In genomic region chr11:69920266-69921031, GRCm38 (mm10) we compare ENCODE assay signal across 8 mouse cellular contexts. TPM values are rescaled to one million over a fixed set of nuclear protein-coding genes. Genes with fewer than 3 reads are reported as not detected.
A peak's percentile ranks its signal among the peaks of the same experiment; 100 is the strongest.
DNase-seq lines count a peak whose midpoint lies in the region; ATAC-seq and TF ChIP-seq lines count a peak whose summit lies in the region.

No protein-coding gene starts in this region.

- no peaks in the 10 kb centered on the region for H3K9me3 ChIP-seq in erythroblast, embryonic 14.5 days (ENCODE audit: control insufficient read depth, low read length)
- no peaks in the 10 kb centered on the region for H3K9me3 ChIP-seq in kidney, embryonic 15.5 days (replicated peaks)

- peak; percentile 45 for DNase-seq in 3T3-L1 (ENCODE audit: low read depth, low spot score)
- peak; percentile 37 for DNase-seq in brain, embryonic 14.5 days (ENCODE audit: low read depth)
- peak; percentile 86 for DNase-seq in testis, postnatal 10 days (ENCODE audit: low spot score)

- peak overlapping the region; percentile 96 for H3K4me3 ChIP-seq in erythroblast, embryonic 14.5 days (replicated peaks)
- peak overlapping the region; percentile 76 for H3K4me3 ChIP-seq in kidney, embryonic 15.5 days (replicated peaks)

- H3K4me2 ChIP-seq in kidney, embryonic 15.5 days = peak overlapping the region; percentile 89

- peaks cover 45% of the 10 kb centered on the region for H3K36me3 ChIP-seq in erythroblast, embryonic 14.5 days (ENCODE audit: control insufficient read depth)
- H3K36me3 ChIP-seq in kidney, embryonic 15.5 days = peaks cover 37% of the 10 kb centered on the region

- H3K9ac ChIP-seq in kidney, embryonic 15.5 days = peak overlapping the region; percentile 96

- H3K4me1 ChIP-seq in erythroblast, embryonic 14.5 days (ENCODE audit: control insufficient read depth) = peaks cover 78% of the 10 kb centered on the region
- H3K4me1 ChIP-seq in kidney, embryonic 15.5 days = peaks cover 42% of the 10 kb centered on the region

- no peak for TF ChIP-seq CTCF in brain, embryonic 14.5 days (IDR thresholded peaks at IDR 0.05; ENCODE audit: borderline replicate concordance, extremely low read depth, insufficient read depth, insufficient read length)

- no peak for ATAC-seq in erythroblast, adult 5-6 weeks (replicated peaks; ENCODE audit: low FRiP score, poor library complexity, severe bottlenecking)
- peak; percentile 2 for ATAC-seq in granulocyte monocyte progenitor cell, adult 5-6 weeks (replicated peaks; ENCODE audit: poor library complexity, severe bottlenecking)
- peak; percentile 9 for ATAC-seq in kidney, embryonic 15.5 days (replicated peaks; ENCODE audit: low FRiP score)
- ATAC-seq in megakaryocyte, adult 5-6 weeks (ENCODE audit: poor library complexity, severe bottlenecking) = peak; percentile 1; the same call in 1 of the 2 replicates

- WGBS in kidney, embryonic 15.5 days = under 1% methylated on average over 64 of the region's 65 CpGs

- peak overlapping the region; percentile 100 for H3K27ac ChIP-seq in kidney, embryonic 15.5 days

- no peak for TF ChIP-seq POLR2A in brain, embryonic 14.5 days (IDR thresholded peaks at IDR 0.05; ENCODE audit: borderline replicate concordance, extremely low read depth, insufficient read depth, insufficient read length, poor library complexity, severe bottlenecking)

- H3K27me3 ChIP-seq in erythroblast, embryonic 14.5 days (ENCODE audit: control insufficient read depth) = no peaks in the 10 kb centered on the region
- no peaks in the 10 kb centered on the region for H3K27me3 ChIP-seq in kidney, embryonic 15.5 days

RNA-seq across cellular contexts. Expression of gene Eif5a, which starts 1.3 kb away (rescaled TPM):
- polyA plus RNA-seq in erythroblast, embryonic 14.5 days (2012) = 295 and 310 TPM in 2 replicates
- total RNA-seq in erythroblast, adult 5-6 weeks (2015; ENCODE audit: low replicate concordance) = 340 and 374 TPM in 2 replicates
- total RNA-seq in erythroblast, adult 5-6 weeks (2017; ENCODE audit: low replicate concordance) = 154 and 205 TPM in 2 replicates
- 727 and 821 TPM in 2 replicates for polyA plus RNA-seq in brain, embryonic 14.5 days (2012; rRNA removed)
- 1,453 and 1,476 TPM in 2 replicates for total RNA-seq in granulocyte monocyte progenitor cell, adult 5-6 weeks (2014; fragmentation: Nextera tagmentation)
- 890 and 976 TPM in 2 replicates for total RNA-seq in granulocyte monocyte progenitor cell, adult 5-6 weeks (2017)
- 1,729 and 1,795 TPM in 2 replicates for polyA plus RNA-seq in kidney, embryonic 15.5 days (2015; fragmentation: Nextera tagmentation; extraction: Ambion mirVana)
- 575 and 614 TPM in 2 replicates for total RNA-seq in megakaryocyte, adult 5-6 weeks (2015)
- 561 and 596 TPM in 2 replicates for total RNA-seq in megakaryocyte, adult 5-6 weeks (2017)

RNA-seq across cellular contexts. Expression of gene Gps2, which starts 6.8 kb away (rescaled TPM):
- polyA plus RNA-seq in erythroblast, embryonic 14.5 days (2012) = 90.4 and 109 TPM in 2 replicates
- 69.0 and 102 TPM in 2 replicates for total RNA-seq in erythroblast, adult 5-6 weeks (2015; ENCODE audit: low replicate concordance)
- total RNA-seq in erythroblast, adult 5-6 weeks (2017; ENCODE audit: low replicate concordance) = 52.9 and 63.3 TPM in 2 replicates
- 80.8 and 109 TPM in 2 replicates for polyA plus RNA-seq in brain, embryonic 14.5 days (2012; rRNA removed)
- total RNA-seq in granulocyte monocyte progenitor cell, adult 5-6 weeks (2014; fragmentation: Nextera tagmentation) = 71.5 and 99.8 TPM in 2 replicates
- 47.1 and 58.2 TPM in 2 replicates for total RNA-seq in granulocyte monocyte progenitor cell, adult 5-6 weeks (2017)
- 77.8 and 86.2 TPM in 2 replicates for polyA plus RNA-seq in kidney, embryonic 15.5 days (2015; fragmentation: Nextera tagmentation; extraction: Ambion mirVana)
- total RNA-seq in megakaryocyte, adult 5-6 weeks (2015) = 140 and 156 TPM in 2 replicates
- total RNA-seq in megakaryocyte, adult 5-6 weeks (2017) = 56.4 and 64.9 TPM in 2 replicates

RNA-seq across cellular contexts. Expression of gene Ybx2, which starts 15.1 kb away (rescaled TPM):
- polyA plus RNA-seq in erythroblast, embryonic 14.5 days (2012) = 0.29 and 0.38 TPM in 2 replicates
- total RNA-seq in erythroblast, adult 5-6 weeks (2015; ENCODE audit: low replicate concordance) = not detected in 2 replicates
- total RNA-seq in erythroblast, adult 5-6 weeks (2017; ENCODE audit: low replicate concordance) = 5.0 TPM in 1 of 2 replicates, not detected in the other
- 45.0 and 67.9 TPM in 2 replicates for polyA plus RNA-seq in brain, embryonic 14.5 days (2012; rRNA removed)
- not detected in 2 replicates for total RNA-seq in granulocyte monocyte progenitor cell, adult 5-6 weeks (2014; fragmentation: Nextera tagmentation)
- 2.1 TPM in 1 of 2 replicates, not detected in the other for total RNA-seq in granulocyte monocyte progenitor cell, adult 5-6 weeks (2017)
- 6.3 and 7.5 TPM in 2 replicates for polyA plus RNA-seq in kidney, embryonic 15.5 days (2015; fragmentation: Nextera tagmentation; extraction: Ambion mirVana)
- not detected in 2 replicates for total RNA-seq in megakaryocyte, adult 5-6 weeks (2015)
- not detected in 2 replicates for total RNA-seq in megakaryocyte, adult 5-6 weeks (2017)

RNA-seq across cellular contexts. Expression of gene Neurl4, which starts 19.6 kb away (rescaled TPM):
- polyA plus RNA-seq in erythroblast, embryonic 14.5 days (2012) = 5.0 and 5.1 TPM in 2 replicates
- total RNA-seq in erythroblast, adult 5-6 weeks (2015; ENCODE audit: low replicate concordance) = 3.5 and 3.8 TPM in 2 replicates
- total RNA-seq in erythroblast, adult 5-6 weeks (2017; ENCODE audit: low replicate concordance) = 9.3 and 16.0 TPM in 2 replicates
- polyA plus RNA-seq in brain, embryonic 14.5 days (2012; rRNA removed) = 118 and 129 TPM in 2 replicates
- total RNA-seq in granulocyte monocyte progenitor cell, adult 5-6 weeks (2014; fragmentation: Nextera tagmentation) = 32.0 and 38.9 TPM in 2 replicates
- 20.7 and 27.5 TPM in 2 replicates for total RNA-seq in granulocyte monocyte progenitor cell, adult 5-6 weeks (2017)
- 9.3 and 10.8 TPM in 2 replicates for polyA plus RNA-seq in kidney, embryonic 15.5 days (2015; fragmentation: Nextera tagmentation; extraction: Ambion mirVana)
- total RNA-seq in megakaryocyte, adult 5-6 weeks (2015) = 7.1 and 9.9 TPM in 2 replicates
- 11.9 and 18.9 TPM in 2 replicates for total RNA-seq in megakaryocyte, adult 5-6 weeks (2017)

RNA-seq across cellular contexts. Expression of gene 2810408A11Rik, which starts 19.7 kb away (rescaled TPM):
- polyA plus RNA-seq in erythroblast, embryonic 14.5 days (2012) = 0.14 and 0.18 TPM in 2 replicates
- total RNA-seq in erythroblast, adult 5-6 weeks (2015; ENCODE audit: low replicate concordance) = 2.7 TPM in 1 of 2 replicates, not detected in the other
- 6.0 TPM in 1 of 2 replicates, not detected in the other for total RNA-seq in erythroblast, adult 5-6 weeks (2017; ENCODE audit: low replicate concordance)
- polyA plus RNA-seq in brain, embryonic 14.5 days (2012; rRNA removed) = 8.5 and 9.5 TPM in 2 replicates
- total RNA-seq in granulocyte monocyte progenitor cell, adult 5-6 weeks (2014; fragmentation: Nextera tagmentation) = 1.3 and 3.5 TPM in 2 replicates
- 3.6 and 6.4 TPM in 2 replicates for total RNA-seq in granulocyte monocyte progenitor cell, adult 5-6 weeks (2017)
- polyA plus RNA-seq in kidney, embryonic 15.5 days (2015; fragmentation: Nextera tagmentation; extraction: Ambion mirVana) = 12.6 and 13.0 TPM in 2 replicates
- 1.6 and 2.6 TPM in 2 replicates for total RNA-seq in megakaryocyte, adult 5-6 weeks (2015)
- total RNA-seq in megakaryocyte, adult 5-6 weeks (2017) = 1.5 and 1.8 TPM in 2 replicates
